Mouse (Mus musculus) C2C12 (cell line): ENCODE measurements around the gene Pdzk1ip1.

Experiments used
- CTCF ChIP-seq: IDR thresholded peaks from one replicate; pipeline ENCODE4 v1.5.1; 2011; ENCODE audit not compliant: control insufficient read depth, insufficient read depth, insufficient read length
- FOSL1 ChIP-seq: IDR thresholded peaks from one replicate; pipeline ENCODE4 v1.8.0; 2011; ENCODE audit warnings: mild to moderate bottlenecking, low read length; ENCODE audit not compliant: poor library complexity, insufficient read depth, severe bottlenecking

GRCm38 (mm10) chr4:115052343-115053005 is 36.0 kb upstream of the Pdzk1ip1 start:
- TF ChIP-seq CTCF (no peak), FOSL1 (no peak)
